Mouse (Mus musculus): ENCODE results near the gene Gm4214. TPM values are rescaled to one million over a fixed set of nuclear protein-coding genes. Genes with fewer than 3 reads are reported as not detected.

The Gm4214 gene
- polyA plus RNA-seq (2015; fragmentation: Nextera tagmentation; extraction: Ambion mirVana): not detected in 2 replicates

GRCm38 (mm10) chr7:22984573-22984972 is at the start of gene Gm4214:
Gm4214 (minus strand) TSS chr7:22984673.

GRCm38 (mm10) chr7:23019823-23020222 is 35.4 kb upstream of the Gm4214 start, which contains the start of gene Gm4216:
Gm4216 (minus strand) TSS chr7:23019923.

Other genes with a start within 250 kb of the Gm4214 start
- not detected in 2 replicates for gene Vmn1r157, start 223.0 kb downstream of the Gm4214 start, polyA plus RNA-seq (2015; fragmentation: Nextera tagmentation; extraction: Ambion mirVana)
- not detected in 2 replicates for gene Vmn1r158, start 193.9 kb downstream of the Gm4214 start, polyA plus RNA-seq (2015; fragmentation: Nextera tagmentation; extraction: Ambion mirVana)
- gene Vmn1r159, start 141.1 kb downstream of the Gm4214 start, polyA plus RNA-seq (2015; fragmentation: Nextera tagmentation; extraction: Ambion mirVana): not detected in 2 replicates
- gene Vmn1r160, start 113.4 kb downstream of the Gm4214 start, polyA plus RNA-seq (2015; fragmentation: Nextera tagmentation; extraction: Ambion mirVana): not detected in 2 replicates
- gene Gm4216, start 35.2 kb upstream of the Gm4214 start, polyA plus RNA-seq (2015; fragmentation: Nextera tagmentation; extraction: Ambion mirVana): not detected in 2 replicates
- gene Vmn1r163, start 70.9 kb upstream of the Gm4214 start, polyA plus RNA-seq (2015; fragmentation: Nextera tagmentation; extraction: Ambion mirVana): not detected in 2 replicates
- not detected in 2 replicates for gene Gm8720, start 82.8 kb upstream of the Gm4214 start, polyA plus RNA-seq (2015; fragmentation: Nextera tagmentation; extraction: Ambion mirVana)
- gene Gm10662, start 159.8 kb upstream of the Gm4214 start, polyA plus RNA-seq (2015; fragmentation: Nextera tagmentation; extraction: Ambion mirVana): not detected in 2 replicates
- not detected in 2 replicates for gene Vmn1r165, start 232.7 kb upstream of the Gm4214 start, polyA plus RNA-seq (2015; fragmentation: Nextera tagmentation; extraction: Ambion mirVana)

All from urinary bladder, postnatal 0 days (tissue).